Mouse (Mus musculus): Measurements from ENCODE around the gene Efhd2.

Efhd2 gene

GRCm38 (mm10) chr4:141871333-141871725, 3.4 kb downstream of the Efhd2 start:
- no peak for DNase-seq (ENCODE audit: low read depth, low spot score)
- no peaks in the 10 kb centered on the region; the same call in 1 of the 2 replicates for H3K27me3 ChIP-seq (ENCODE audit: control insufficient read depth, insufficient read depth, low read length, poor library complexity, severe bottlenecking)
- H3K36me3 ChIP-seq (ENCODE audit: control insufficient read depth, insufficient read depth, low read length, poor library complexity, severe bottlenecking) = no peaks in the 10 kb centered on the region; the same call in none of the 2 replicates

DNA sequence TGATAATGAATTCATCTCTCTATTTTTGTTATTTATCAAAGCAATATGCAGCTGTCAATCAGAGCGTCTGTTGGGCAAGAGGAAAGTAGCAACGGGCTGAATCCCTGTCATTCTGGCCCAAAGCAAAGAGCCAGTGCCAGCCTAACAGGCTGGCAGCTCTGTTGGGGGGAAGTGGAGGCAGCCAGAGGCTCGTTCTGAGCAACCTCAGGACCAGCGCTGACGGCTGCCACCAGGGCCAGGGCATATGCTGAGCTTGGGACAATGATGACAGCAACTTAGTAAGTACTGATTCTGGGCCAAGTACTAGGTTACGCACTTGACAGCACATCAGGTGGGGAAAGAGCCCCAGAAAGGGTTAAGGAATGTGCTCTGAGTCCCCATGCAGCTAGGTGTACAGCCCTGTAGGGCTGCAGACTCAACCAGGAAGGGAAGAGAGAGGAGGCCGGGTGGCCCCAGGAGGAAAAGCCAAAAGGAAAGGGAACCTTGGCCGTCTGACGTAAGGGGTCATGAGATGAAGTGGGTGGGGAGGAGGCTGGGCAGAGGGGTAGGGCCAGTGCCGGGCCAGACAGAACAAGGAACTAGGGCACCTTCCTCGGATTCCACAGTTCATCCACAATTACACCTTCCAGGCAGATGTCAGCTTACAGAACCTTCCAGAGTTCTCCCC, 3.9 kb downstream of the Efhd2 start:
- DNase-seq (ENCODE audit: low read depth, low spot score) = no peak
- no peaks in the 10 kb centered on the region for H3K27me3 ChIP-seq (ENCODE audit: control insufficient read depth, insufficient read depth, low read length, poor library complexity, severe bottlenecking)
- H3K36me3 ChIP-seq (ENCODE audit: control insufficient read depth, insufficient read depth, low read length, poor library complexity, severe bottlenecking) = no peaks in the 10 kb centered on the region; the same call in none of the 2 replicates

- H3K36me3 ChIP-seq (ENCODE audit: control insufficient read depth, insufficient read depth, low read length, poor library complexity, severe bottlenecking) = no peaks in the 10 kb centered on the region; the same call in none of the 2 replicates
- H3K27me3 ChIP-seq (ENCODE audit: control insufficient read depth, insufficient read depth, low read length, poor library complexity, severe bottlenecking) = no peaks in the 10 kb centered on the region
- DNase-seq (ENCODE audit: low read depth, low spot score) = no peak
Measured at GRCm38 (mm10) chr4:141869436-141870215, 5.1 kb downstream of the Efhd2 start.

DNA sequence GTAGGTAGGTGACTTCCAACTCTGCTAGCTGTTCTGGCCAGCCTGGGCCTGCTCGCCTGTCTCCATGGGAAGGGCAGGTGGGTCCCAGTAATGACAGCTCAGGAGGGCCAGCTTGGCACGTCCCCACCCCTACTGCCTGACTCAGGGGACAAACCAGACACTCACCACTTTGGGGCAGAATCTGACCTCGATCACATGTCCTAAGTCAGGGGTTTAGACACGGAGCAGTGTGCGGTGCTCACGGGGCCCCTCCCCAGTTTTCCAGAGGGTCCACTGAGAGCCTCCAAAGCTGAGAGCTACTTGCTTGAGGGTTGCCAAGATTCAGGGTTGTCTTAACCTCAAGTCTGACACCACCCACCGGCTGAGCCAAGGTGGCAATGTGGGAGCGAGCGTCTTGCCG, 6.7 kb downstream of the Efhd2 start:
- H3K36me3 ChIP-seq (ENCODE audit: control insufficient read depth, insufficient read depth, low read length, poor library complexity, severe bottlenecking) = no peaks in the 10 kb centered on the region; the same call in none of the 2 replicates
- no peaks in the 10 kb centered on the region for H3K27me3 ChIP-seq (ENCODE audit: control insufficient read depth, insufficient read depth, low read length, poor library complexity, severe bottlenecking)
- DNase-seq (ENCODE audit: low read depth, low spot score) = no peak

- Histone ChIP-seq H3K36me3 (ENCODE audit: control insufficient read depth, insufficient read depth, low read length, poor library complexity, severe bottlenecking) (no peaks in the 10 kb centered on the region; the same call in none of the 2 replicates), H3K27me3 (ENCODE audit: control insufficient read depth, insufficient read depth, low read length, poor library complexity, severe bottlenecking) (no peaks in the 10 kb centered on the region)
- DNase-seq (ENCODE audit: low read depth, low spot score) = no peak
Measured at GRCm38 (mm10) chr4:141867498-141867897, 7.2 kb downstream of the Efhd2 start.

- DNase-seq (ENCODE audit: low read depth, low spot score) = no peak
- Histone ChIP-seq H3K36me3 (ENCODE audit: control insufficient read depth, insufficient read depth, low read length, poor library complexity, severe bottlenecking) (no peaks in the 10 kb centered on the region; the same call in 1 of the 2 replicates), H3K27me3 (ENCODE audit: control insufficient read depth, insufficient read depth, low read length, poor library complexity, severe bottlenecking) (no peaks in the 10 kb centered on the region)
Measured at GRCm38 (mm10) chr4:141866933-141867490, 7.7 kb downstream of the Efhd2 start.

GRCm38 (mm10) chr4:141865600-141865999, 9.1 kb downstream of the Efhd2 start:
- Histone ChIP-seq H3K27me3 (ENCODE audit: control insufficient read depth, insufficient read depth, low read length, poor library complexity, severe bottlenecking) (no peaks in the 10 kb centered on the region), H3K36me3 (ENCODE audit: control insufficient read depth, insufficient read depth, low read length, poor library complexity, severe bottlenecking) (no peaks in the 10 kb centered on the region; the same call in 1 of the 2 replicates)
- DNase-seq (ENCODE audit: low read depth, low spot score) = no peak

DNA sequence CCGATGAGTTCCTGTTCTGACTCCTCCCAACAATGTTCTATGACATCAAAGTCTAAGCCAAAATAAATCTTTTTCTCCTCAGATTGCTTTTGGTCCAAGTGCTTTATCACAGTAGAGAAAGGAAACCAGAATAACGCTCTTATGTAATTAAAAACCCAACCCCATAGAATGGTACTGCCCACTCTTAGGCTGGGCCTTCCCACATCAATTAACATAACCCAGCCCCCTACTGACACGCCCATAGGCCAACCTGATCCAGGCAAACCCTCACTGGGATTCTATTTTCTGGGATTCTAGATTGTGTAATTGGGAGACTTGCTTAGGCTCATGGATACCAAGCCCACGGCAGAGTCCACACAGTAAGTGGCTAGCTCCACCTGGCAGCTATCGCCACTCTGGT, 9.7 kb downstream of the Efhd2 start:
- Histone ChIP-seq H3K36me3 (ENCODE audit: control insufficient read depth, insufficient read depth, low read length, poor library complexity, severe bottlenecking) (no peaks in the 10 kb centered on the region; the same call in 1 of the 2 replicates), H3K27me3 (ENCODE audit: control insufficient read depth, insufficient read depth, low read length, poor library complexity, severe bottlenecking) (no peaks in the 10 kb centered on the region)
- DNase-seq (ENCODE audit: low read depth, low spot score) = no peak

- DNase-seq (ENCODE audit: low read depth, low spot score) = no peak
- Histone ChIP-seq H3K36me3 (ENCODE audit: control insufficient read depth, insufficient read depth, low read length, poor library complexity, severe bottlenecking) (no peaks in the 10 kb centered on the region; the same call in 1 of the 2 replicates), H3K27me3 (ENCODE audit: control insufficient read depth, insufficient read depth, low read length, poor library complexity, severe bottlenecking) (no peaks in the 10 kb centered on the region)
Measured at GRCm38 (mm10) chr4:141864506-141864905, 10.2 kb downstream of the Efhd2 start.

DNA sequence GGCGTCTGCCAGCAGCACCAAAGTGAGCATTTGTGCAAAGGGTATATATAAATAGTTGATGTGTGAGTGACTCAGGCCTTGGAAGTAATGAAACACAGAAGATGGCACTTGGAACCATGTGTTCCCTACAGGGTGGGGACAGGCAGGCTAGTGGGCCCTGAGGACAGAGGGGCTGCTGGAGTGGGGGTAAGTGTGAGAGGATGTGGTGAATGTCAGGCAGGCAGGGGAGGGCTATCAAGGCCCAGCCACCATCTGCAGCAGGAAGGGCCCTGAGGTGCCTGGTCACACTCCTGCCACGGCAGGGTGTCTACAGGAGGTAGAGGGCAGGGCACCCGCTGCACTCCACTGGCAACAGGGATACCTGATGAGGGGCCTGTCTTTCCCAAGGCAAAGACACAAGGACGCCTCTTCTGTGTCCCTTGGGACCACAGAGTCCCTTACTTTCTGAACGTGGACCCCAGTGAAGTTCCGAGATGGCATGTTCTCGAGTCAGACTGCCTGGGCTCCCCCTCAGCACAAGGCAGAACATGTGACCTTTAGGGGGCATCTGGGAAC, 10.9 kb downstream of the Efhd2 start:
- H3K27me3 ChIP-seq (ENCODE audit: control insufficient read depth, insufficient read depth, low read length, poor library complexity, severe bottlenecking) = no peaks in the 10 kb centered on the region
- DNase-seq (ENCODE audit: low read depth, low spot score) = no peak
- H3K36me3 ChIP-seq (ENCODE audit: control insufficient read depth, insufficient read depth, low read length, poor library complexity, severe bottlenecking) = no peaks in the 10 kb centered on the region; the same call in 1 of the 2 replicates

GRCm38 (mm10) chr4:141862867-141863266, 11.9 kb downstream of the Efhd2 start:
- H3K27me3 ChIP-seq (ENCODE audit: control insufficient read depth, insufficient read depth, low read length, poor library complexity, severe bottlenecking) = no peaks in the 10 kb centered on the region
- no peak for DNase-seq (ENCODE audit: low read depth, low spot score)
- H3K36me3 ChIP-seq (ENCODE audit: control insufficient read depth, insufficient read depth, low read length, poor library complexity, severe bottlenecking) = no peaks in the 10 kb centered on the region; the same call in 1 of the 2 replicates

DNA sequence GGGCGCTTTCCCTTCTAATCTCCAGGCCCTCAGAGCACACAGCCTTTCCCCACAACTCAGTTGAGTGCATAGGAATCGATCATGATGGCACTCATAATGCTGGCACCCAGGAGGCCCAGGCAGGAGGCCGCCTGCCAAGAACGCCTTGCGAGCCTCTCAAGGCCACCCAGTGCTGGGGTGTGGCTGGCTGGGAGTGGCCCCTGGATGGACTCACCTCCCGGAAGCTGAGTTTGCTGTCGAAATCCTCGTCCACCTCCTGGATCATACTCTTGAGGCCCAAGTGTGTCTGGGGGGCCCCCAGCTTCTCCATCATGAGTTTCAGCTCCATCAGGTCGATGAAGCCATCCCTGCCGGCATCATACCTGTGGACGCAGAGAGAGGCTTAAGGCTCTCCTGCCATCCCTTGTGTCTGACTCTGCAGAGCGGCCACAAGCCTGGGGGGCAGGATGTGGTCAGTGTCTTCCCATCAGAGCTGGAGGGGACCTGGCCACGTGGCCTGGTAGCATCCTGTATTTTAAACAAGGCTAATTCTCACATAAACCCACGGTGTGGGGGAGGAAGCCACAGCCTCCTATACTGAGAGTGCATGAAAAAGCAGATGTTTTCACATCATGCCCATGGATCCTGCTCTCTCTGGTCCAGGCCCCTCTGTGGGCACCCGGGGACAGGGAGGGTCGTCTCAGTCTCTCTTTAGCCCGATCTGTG, 13.0 kb downstream of the Efhd2 start:
- Histone ChIP-seq H3K27me3 (ENCODE audit: control insufficient read depth, insufficient read depth, low read length, poor library complexity, severe bottlenecking) (no peaks in the 10 kb centered on the region), H3K36me3 (ENCODE audit: control insufficient read depth, insufficient read depth, low read length, poor library complexity, severe bottlenecking) (no peaks in the 10 kb centered on the region; the same call in 1 of the 2 replicates)
- no peak for DNase-seq (ENCODE audit: low read depth, low spot score)

DNA sequence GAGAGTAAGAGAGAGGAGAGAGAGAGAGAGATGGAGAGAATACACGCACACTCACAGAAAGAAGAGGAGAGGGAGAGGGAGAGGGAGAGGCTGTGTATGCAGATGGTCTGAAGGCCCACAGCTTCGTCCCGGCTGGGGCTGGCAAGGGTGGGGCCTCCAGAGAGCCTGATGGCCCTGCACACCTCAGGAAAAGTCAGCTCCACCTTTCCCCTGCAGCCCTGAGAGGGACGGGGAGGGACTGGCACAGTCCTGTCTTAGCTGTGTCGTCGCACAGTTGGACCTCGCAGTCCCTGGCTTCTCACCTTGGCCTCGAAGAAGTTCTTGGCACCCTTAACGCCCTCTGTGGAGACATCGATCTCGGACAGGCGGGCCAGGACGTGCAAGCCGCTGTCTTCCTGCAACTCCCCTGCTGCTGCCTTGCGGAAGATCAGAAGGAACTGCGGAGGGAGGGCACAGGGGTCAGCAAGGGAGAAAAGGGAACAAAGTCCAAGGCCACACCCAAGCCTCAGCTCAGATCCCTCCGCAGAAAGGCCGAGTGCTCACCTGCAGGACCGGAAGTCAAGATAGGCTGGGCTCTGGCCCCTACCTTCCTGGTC, 14.4 kb downstream of the Efhd2 start:
- Histone ChIP-seq H3K36me3 (ENCODE audit: control insufficient read depth, insufficient read depth, low read length, poor library complexity, severe bottlenecking) (no peaks in the 10 kb centered on the region; the same call in 1 of the 2 replicates), H3K27me3 (ENCODE audit: control insufficient read depth, insufficient read depth, low read length, poor library complexity, severe bottlenecking) (no peaks in the 10 kb centered on the region)
- DNase-seq (ENCODE audit: low read depth, low spot score) = no peak

DNA sequence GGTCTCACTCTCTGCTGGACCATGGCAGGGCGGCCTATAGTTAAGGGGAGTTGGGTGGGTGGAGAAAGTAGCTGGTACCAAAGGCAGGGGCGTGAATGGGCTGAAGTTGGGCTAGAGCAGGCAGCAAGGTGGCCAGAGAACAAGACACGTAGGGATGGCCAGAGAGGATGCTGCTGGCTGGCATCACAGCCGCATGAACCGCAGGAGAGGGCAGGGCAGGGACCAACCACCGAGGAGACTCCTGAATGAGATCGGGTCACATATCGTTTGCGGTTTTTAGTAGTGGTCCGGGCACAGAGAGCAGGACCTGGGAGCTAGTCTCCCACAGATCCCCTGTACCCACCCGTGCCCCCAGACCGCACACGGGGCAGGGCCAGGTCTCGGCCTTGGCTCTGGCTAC, 15.4 kb downstream of the Efhd2 start:
- H3K27me3 ChIP-seq (ENCODE audit: control insufficient read depth, insufficient read depth, low read length, poor library complexity, severe bottlenecking) = no peaks in the 10 kb centered on the region
- no peak for DNase-seq (ENCODE audit: low read depth, low spot score)
- no peaks in the 10 kb centered on the region; the same call in 1 of the 2 replicates for H3K36me3 ChIP-seq (ENCODE audit: control insufficient read depth, insufficient read depth, low read length, poor library complexity, severe bottlenecking)

Measured in splenic B cell, adult 2 months (primary cell).